Mouse (Mus musculus) spleen, postnatal 10 days (tissue): ENCODE data around the gene Med31.

Experiments
- DNase-seq, 2 experiments: peaks; one replicate each; pipeline ENCODE4 v3.0.0; 2021 to 2022; ENCODE audit warnings: low spot score in 2 of 2

Gene Med31

DNA sequence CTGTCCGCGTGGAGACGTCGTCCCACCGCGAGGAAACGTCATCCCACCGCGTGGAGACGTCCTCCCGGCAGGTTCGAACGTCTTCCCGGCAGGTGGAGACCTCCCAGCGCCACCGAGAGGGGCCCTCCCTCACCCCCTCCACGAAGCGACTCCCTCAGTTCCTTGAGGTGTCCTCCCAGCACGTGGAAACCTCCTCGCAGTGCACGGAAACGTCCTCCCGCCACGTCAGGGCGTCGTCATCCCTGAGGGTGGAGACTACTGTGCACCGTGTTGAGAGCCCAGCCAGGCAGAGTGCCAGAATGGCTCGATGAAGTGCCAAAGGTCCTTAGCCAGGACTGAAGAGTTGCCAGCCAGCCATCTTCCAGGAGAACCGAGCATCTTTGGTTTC lies at the start of gene Med31:
Med31 (minus strand) TSS at position 183 of the 388 bp plus-strand sequence.
- peak in 1 of 2 experiments; percentile 72 for DNase-seq

DNA sequence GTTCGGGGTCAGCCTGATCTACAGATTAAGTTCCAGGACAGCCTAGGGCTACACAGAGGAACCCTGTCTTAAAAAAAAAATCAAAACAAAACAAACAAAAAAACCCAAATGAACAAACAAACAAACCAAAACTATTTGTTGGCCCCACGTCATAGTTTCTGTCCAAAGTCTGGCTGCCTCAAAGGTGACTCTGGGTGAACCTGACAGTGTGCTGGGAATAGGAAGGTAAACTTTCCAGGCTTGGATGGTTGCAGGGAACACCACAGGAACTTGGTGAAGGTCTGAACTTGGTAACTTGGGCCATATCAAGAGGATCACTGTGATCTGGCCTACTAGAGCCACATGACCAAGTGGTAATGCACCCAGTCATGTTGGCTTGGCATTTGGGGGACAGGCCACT lies 41.0 kb upstream of the Med31 start:
- DNase-seq: no peak

DNA sequence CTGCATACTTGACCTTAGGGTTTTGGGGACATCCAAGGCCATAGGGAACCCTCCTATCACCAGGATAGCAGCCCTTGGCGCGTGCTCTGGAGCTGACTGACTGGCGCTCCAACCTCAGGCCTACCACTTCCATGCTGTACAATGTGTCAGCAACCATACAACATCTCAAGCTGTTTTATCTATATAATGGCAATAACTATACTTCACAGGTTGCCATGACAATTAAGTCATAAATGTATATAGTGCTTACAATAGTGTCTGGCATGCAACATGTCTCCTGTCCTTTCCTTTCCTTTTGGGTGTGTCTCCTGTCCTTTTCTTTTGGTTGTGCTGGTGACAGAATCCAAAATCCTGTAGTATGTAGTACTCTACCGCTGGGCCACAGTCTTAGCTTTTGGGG lies 40.2 kb upstream of the Med31 start:
- DNase-seq: no peak

GRCm38 (mm10) chr11:72245196-72245753 lies 29.9 kb upstream of the Med31 start:
- DNase-seq: no peak

- DNase-seq: no peak
These were observed 24.9 kb upstream of the Med31 start for GRCm38 (mm10) chr11:72240062-72240860.

DNA sequence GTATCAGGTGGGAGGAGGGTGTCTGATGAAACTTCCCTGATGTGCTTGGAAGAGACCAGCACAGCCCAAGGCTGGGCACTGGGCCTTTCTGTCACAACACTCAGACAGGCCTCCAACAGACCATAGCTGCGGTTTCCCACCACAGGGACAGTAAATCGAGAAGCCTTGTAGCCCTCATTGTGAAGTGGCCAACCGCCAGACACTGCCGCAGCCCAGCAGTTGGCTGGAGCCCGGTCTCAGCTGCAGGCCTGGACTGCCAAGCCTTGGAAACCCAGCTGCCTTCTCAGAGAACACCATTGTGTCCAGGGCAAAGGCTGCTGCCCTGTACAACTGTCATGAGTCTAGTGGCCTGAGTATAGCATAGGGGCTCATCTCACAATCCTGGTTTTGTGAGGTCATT lies 18.6 kb upstream of the Med31 start:
- no peak for DNase-seq

DNA sequence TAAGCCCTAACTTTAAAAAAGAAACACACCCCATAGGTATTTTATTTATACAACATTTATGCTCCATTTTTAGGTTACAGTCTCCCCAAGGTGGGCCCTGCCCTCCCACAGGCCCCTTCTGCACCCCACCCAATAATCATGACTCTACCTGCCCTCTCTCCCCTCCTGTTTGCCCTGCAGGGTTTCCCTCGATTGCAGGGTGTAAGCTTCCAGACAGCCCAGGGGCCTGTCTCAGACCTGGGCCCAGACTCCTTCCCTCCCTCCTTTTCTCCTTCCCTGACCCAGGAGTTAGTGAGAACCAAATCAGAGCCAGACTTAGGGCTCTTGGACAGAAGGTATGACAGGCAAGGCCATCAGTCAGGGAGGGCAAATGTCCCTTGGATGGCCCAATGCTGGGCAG lies 17.6 kb upstream of the Med31 start:
- no peak for DNase-seq

GRCm38 (mm10) chr11:72232068-72232467 lies 16.7 kb upstream of the Med31 start:
- no peak for DNase-seq

DNA sequence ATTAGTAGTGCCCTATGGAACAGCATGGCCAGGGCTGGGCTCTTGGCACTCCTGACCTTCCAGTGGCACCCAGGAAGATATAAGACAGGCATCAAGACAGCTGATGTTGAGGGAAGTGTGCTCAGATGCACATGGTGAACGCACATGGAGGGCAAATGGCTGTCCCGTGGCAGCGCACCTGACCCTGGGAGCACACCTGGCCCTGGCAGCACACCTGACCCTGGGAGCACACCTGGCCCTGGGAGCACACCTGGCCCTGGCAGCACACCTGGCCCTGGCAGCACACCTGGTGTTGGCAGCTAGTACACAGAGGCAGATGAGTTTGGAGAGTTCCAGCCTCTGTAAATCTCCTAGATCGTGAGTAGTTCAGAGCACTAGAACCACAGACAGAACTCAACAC lies 13.1 kb upstream of the Med31 start:
- DNase-seq: no peak

DNA sequence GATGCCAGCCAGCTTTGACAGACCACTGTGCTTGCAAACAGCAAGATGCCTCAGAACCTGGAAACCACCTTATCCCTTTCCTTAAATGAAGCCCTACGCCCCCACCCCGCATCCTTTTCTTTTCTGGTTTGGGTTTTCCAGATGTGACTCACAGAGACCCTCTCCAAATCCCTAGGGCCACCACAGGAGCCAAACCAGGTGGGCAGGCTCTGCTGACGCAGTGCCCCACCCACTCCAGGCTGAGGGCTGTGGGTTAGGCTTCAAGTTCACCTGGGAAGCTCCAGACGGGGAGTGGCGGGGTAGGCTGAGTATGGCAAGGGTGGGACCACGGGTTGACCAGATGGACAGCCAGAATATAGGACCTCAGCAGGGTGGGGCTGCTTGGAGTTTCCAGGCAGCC lies 11.5 kb upstream of the Med31 start:
- no peak for DNase-seq

- DNase-seq: no peak
These were observed 10.8 kb upstream of the Med31 start for GRCm38 (mm10) chr11:72226020-72226791.

DNA sequence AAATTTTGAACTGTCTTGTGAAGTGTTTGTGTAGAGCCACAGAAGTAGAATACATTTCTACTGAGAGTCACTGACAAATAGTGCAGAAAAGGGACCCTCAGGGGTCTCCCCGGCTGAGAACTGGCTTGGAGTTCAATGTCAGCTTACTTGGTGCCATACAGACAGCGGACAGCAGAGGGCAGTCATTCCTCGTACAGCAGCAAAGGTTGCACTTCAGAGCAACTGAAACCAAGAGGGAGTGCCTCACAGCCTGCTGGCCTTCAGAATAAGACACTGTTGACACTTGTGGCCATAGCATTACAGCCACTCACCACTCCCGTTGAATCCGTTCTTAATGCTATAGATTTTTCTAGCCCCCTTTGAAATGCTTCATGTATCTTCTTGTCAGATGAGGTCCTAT lies 9.5 kb upstream of the Med31 start:
- DNase-seq: peak; percentile 51 to 80

DNA sequence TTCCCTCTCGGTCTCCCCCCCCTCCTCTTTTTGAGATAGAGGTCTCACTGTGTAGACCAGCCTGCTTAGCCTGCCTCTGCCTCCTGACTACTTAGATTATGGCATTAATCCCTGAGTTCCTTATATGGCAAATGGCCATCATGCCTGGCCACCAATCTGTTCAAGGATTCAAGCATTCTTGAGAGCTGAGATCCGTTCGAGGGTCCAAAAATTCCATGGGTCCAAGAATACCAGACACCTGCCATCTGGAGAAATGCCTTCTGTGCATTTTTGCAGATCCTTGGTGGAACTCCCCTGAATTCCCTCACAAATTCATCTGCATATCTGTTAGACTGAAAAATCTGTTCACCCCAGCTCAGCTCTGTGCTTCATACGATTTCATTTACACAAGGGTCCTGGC lies 8.0 kb upstream of the Med31 start:
- no peak for DNase-seq

GRCm38 (mm10) chr11:72221278-72221677 lies 5.9 kb upstream of the Med31 start:
- peak; percentile 55 to 83 for DNase-seq

DNA sequence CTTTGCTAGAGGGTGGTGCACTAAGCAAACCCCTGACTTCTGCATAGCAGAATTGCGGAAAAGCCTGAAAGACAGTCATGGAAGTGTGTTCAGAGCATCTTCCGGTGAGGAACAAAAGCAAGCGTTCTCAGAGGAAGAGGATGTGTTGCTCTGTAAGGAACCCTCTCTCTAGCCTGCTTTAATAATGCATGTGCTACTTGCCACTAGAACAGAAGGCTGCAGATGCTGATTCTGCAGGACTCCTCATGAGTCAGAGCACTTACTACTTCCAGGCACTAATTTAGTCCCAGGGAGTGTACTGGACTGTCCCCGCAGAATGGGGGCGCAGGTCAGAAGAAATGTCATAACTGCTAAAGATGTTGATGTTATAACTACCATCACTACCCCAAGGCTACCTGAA lies 1.7 kb upstream of the Med31 start:
- no peak for DNase-seq

DNA sequence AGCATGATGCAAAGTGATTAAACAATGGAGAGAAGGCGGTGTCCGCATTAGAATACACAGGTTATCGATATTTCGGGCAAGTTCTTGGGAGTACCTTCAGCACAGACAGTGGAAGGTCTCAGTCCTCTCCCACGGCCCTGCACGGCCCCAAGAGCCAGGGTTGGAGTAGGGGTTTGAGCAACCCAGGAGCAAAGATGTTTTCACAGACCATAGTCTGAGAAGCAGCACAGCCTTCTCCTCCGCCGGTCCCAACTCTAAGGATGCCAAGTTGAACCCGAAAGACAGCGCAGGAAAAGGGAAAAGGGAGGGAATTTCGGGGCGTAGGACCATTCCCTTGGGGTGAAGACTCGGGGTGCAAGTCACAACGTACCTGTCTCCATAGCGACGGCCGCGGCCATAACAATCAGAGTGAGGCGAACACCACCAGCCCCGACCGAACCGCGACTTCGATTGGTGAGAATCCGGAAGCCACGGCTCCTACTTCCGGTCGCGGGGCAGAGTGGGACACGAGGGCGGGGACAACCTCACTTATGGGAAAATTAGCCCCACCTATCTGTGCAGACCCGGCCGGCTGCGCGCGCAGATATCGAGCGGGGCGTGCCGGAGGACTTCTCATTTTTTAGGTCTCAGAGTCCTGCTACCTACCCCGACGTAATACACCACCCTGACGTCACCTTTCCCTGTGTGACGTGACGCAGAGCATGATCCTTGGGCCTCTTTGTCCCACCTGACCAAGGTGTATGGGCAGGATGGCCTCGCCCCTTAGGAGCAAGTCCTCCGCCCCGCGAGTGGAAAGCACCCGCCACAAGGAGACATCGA lies 592 bp downstream of the Med31 start:
- peak; percentile 80 to 94 for DNase-seq

- no peak for DNase-seq
These were observed 7.5 kb downstream of the Med31 start for GRCm38 (mm10) chr11:72207834-72208377.

DNA sequence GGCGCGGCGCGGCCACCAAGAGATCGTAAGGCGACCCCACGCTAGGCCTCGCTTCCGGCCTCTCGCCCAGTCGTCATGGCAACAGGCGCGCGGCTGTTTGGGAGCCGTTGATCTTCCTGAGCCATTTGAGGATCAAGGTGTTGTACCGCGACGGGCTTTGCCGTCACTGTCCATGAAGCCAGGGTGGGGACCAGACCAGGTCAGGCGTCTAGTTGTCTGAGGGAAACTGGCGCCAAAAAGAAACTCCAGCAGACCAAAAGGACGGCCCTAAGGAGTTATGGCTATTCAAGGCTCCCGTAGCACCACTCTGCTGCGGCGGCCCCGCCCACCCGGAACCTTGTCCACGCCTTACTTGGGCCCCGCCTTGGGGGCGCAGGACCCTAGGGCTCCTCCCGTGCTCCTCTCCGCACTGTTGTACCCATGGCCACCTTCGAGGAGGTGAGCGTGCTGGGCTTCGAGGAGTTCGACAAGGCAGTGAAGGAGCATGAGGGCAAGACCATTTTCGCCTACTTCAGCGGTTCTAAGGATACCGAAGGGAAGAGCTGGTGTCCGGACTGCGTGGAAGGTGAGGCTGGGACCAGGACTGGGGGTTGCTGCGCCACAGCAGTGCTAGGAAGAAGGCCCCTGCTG lies 8.1 kb downstream of the Med31 start, which contains the start of the genes 4933427D14Rik and Txndc17:
4933427D14Rik (minus strand) TSS at position 256 of the 630 bp plus-strand sequence.
Txndc17 (plus strand) TSS at position 344 of the 630 bp plus-strand sequence.
- DNase-seq: peak; percentile 84 to 89

- peak; percentile 32 to 45 for DNase-seq
These were observed 8.8 kb downstream of the Med31 start, which contains the start of gene Gm43951 for GRCm38 (mm10) chr11:72206341-72207203. Gm43951 (minus strand) TSS chr11:72206840.

- no peak for DNase-seq
These were observed 10.1 kb downstream of the Med31 start for GRCm38 (mm10) chr11:72205256-72205655.
